Mouse (Mus musculus) bone marrow macrophage, adult 2 months (primary cell): Measurements from ENCODE around the gene Map2k7.

Experiments
- CTCF ChIP-seq: IDR thresholded peaks from 2 replicates; pipeline ENCODE4 v1.5.1; 2012; ENCODE audit warnings: low read depth, mild to moderate bottlenecking, low read length, moderate library complexity
- POLR2A ChIP-seq: IDR thresholded peaks from 2 replicates; pipeline ENCODE4 v1.6.1; 2012; ENCODE audit warnings: mild to moderate bottlenecking, low read depth, low read length, borderline replicate concordance

DNA sequence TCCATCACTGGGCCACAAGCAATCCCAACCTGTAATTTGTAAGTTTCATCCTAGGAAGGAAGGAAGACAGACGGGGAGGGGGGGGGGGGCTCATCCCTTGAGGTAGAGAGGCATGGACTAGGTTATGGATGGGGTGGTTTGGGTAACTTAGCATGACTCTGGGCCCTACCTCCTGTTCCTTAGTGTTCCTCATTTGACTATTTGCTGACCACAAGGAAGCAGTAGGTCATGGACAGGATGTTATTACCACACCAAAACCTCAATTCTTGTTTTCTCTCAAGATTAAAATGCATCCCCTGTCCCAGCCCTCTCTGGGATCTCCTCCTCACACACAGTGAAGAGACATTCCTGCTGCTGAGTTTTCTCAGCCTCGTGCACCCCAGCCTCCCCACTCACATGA, 37.2 kb upstream of the Map2k7 start:
- TF ChIP-seq CTCF: no peak
- TF ChIP-seq POLR2A: no peak
